26 mouse cellular contexts compared by ENCODE assay signal in the genomic region with DNA sequence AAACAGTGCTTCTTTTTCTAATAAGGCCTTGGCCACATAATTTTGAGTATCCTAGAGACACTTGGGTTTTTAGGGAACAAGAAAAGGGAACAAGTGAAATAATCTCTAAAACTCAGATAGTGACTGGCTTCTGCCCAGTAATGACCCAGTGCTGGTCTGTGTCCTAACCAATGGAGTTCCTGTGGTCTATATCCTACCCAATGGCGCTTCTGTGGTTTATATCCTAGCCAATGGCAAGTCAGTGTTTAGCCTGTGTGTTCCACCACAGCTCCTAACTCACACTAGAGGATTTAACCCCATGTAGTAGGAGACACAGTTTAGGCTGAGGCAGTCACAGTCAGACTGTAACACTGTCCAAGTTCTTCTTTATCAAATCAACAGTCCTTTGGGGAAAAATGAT.
A peak's percentile ranks its signal among the peaks of the same experiment; 100 is the strongest.
DNase-seq lines count a peak whose midpoint lies in the region; ATAC-seq and TF ChIP-seq lines count a peak whose summit lies in the region.
"Had no signal": no experiment of that assay in that cellular context is flagged by ENCODE, and none has a peak within 500 bp of the region (broad histone marks: within the 10 kb centered on the region; RNA-seq: fewer than 3 reads in every experiment).

No protein-coding gene starts in this region.

- no peaks in the 10 kb centered on the region for H3K36me3 ChIP-seq in midbrain, embryonic 10.5 days
- no peaks in the 10 kb centered on the region for H3K36me3 ChIP-seq in midbrain, embryonic 13.5 days
- peaks cover 46% of the 10 kb centered on the region for H3K36me3 ChIP-seq in limb, embryonic 10.5 days
- no peaks in the 10 kb centered on the region for H3K36me3 ChIP-seq in midbrain, embryonic 15.5 days (replicated peaks)
- H3K36me3 ChIP-seq: hindbrain, embryonic 12.5 days; hindbrain, embryonic 15.5 days had no signal

- no peak overlapping the region for H3K4me2 ChIP-seq in midbrain, embryonic 13.5 days (replicated peaks)
- H3K4me2 ChIP-seq in midbrain, embryonic 15.5 days: no peak overlapping the region
- H3K4me2 ChIP-seq: forebrain, embryonic 13.5 days; heart, embryonic 13.5 days; hindbrain, embryonic 12.5 days; hindbrain, embryonic 15.5 days had no signal

- no peak overlapping the region for H3K9ac ChIP-seq in midbrain, embryonic 13.5 days (replicated peaks)
- no peak overlapping the region for H3K9ac ChIP-seq in midbrain, embryonic 15.5 days
- H3K9ac ChIP-seq: forebrain, embryonic 13.5 days; heart, embryonic 13.5 days; hindbrain, embryonic 12.5 days; hindbrain, embryonic 15.5 days had no signal

- intact Hi-C loops in gastrocnemius, adult 2 months (cut with DNase I): no loop called here

- peaks cover 11% of the 10 kb centered on the region; the same call in 1 of the 2 replicates for H3K27me3 ChIP-seq in midbrain, embryonic 10.5 days (ENCODE audit: low read depth, poor library complexity, severe bottlenecking)
- peaks cover 3% of the 10 kb centered on the region; the same call in 1 of the 2 replicates for H3K27me3 ChIP-seq in midbrain, embryonic 13.5 days
- H3K27me3 ChIP-seq in limb, embryonic 10.5 days (ENCODE audit: low read depth, poor library complexity, severe bottlenecking): no peaks in the 10 kb centered on the region
- peaks cover 2% of the 10 kb centered on the region; the same call in 1 of the 2 replicates for H3K27me3 ChIP-seq in midbrain, embryonic 15.5 days (replicated peaks)
- H3K27me3 ChIP-seq: forebrain, embryonic 13.5 days; heart, embryonic 13.5 days; hindbrain, embryonic 12.5 days; hindbrain, embryonic 15.5 days had no signal

- ATAC-seq in midbrain, embryonic 13.5 days: no peak
- ATAC-seq in common myeloid progenitor, adult 5-6 weeks (replicated peaks; ENCODE audit: low read depth, poor library complexity, severe bottlenecking): peak; percentile 94
- ATAC-seq in megakaryocyte progenitor cell, adult 5-6 weeks (replicated peaks; ENCODE audit: poor library complexity): peak; percentile 87
- no peak for ATAC-seq in midbrain, embryonic 15.5 days (replicated peaks)
- ATAC-seq: forebrain, embryonic 13.5 days; forebrain, embryonic 16.5 days; intestine, postnatal 0 days had no signal

- 95% methylated on average over 1 of the region's 1 CpGs for WGBS in midbrain, embryonic 10.5 days
- WGBS in midbrain, embryonic 13.5 days: 88% methylated on average over 1 of the region's 1 CpGs
- WGBS in limb, embryonic 10.5 days: 87% methylated on average over 1 of the region's 1 CpGs
- 100% methylated on average over 1 of the region's 1 CpGs for WGBS in midbrain, embryonic 15.5 days

- H3K9me3 ChIP-seq in midbrain, embryonic 10.5 days (replicated peaks): no peaks in the 10 kb centered on the region
- no peaks in the 10 kb centered on the region for H3K9me3 ChIP-seq in midbrain, embryonic 13.5 days
- H3K9me3 ChIP-seq in limb, embryonic 10.5 days (replicated peaks): no peaks in the 10 kb centered on the region
- no peaks in the 10 kb centered on the region for H3K9me3 ChIP-seq in midbrain, embryonic 15.5 days
- H3K9me3 ChIP-seq: forebrain, embryonic 10.5 days; forebrain, embryonic 13.5 days; heart, embryonic 13.5 days; hindbrain, embryonic 12.5 days; hindbrain, embryonic 15.5 days had no signal

- DNase-seq in midbrain, embryonic 10.5 days (ENCODE audit: low spot score): peak; percentile 6
- DNase-seq in limb, embryonic 10.5 days (ENCODE audit: low spot score): peak; percentile 9
- no peak for DNase-seq in gastrocnemius, adult 2 months
- DNase-seq in kidney, postnatal 36 days: no peak
- DNase-seq: adrenal gland, adult 2 months; adrenal gland, postnatal 14 days; cerebellum, adult 11-12 months; cerebellum, adult 8-10 months; cerebellum, postnatal 10 days; cerebellum, postnatal 36 days; gastrocnemius, postnatal 10 days; gastrocnemius, postnatal 36 days; heart, adult 18-20 months; heart, postnatal 14 days; heart, postnatal 4 days had no signal

- no peak for TF ChIP-seq CTCF in gastrocnemius, adult 2 months (IDR thresholded peaks at IDR 0.05)

- H3K27ac ChIP-seq in midbrain, embryonic 10.5 days (replicated peaks): no peak overlapping the region
- H3K27ac ChIP-seq in midbrain, embryonic 13.5 days: no peak overlapping the region
- H3K27ac ChIP-seq in limb, embryonic 10.5 days: no peak overlapping the region
- no peak overlapping the region for H3K27ac ChIP-seq in gastrocnemius, adult 2 months
- H3K27ac ChIP-seq in midbrain, embryonic 15.5 days: no peak overlapping the region
- H3K27ac ChIP-seq: forebrain, embryonic 10.5 days; forebrain, embryonic 13.5 days; heart, embryonic 13.5 days; hindbrain, embryonic 12.5 days; hindbrain, embryonic 15.5 days had no signal

- H3K4me1 ChIP-seq in midbrain, embryonic 10.5 days: no peaks in the 10 kb centered on the region
- H3K4me1 ChIP-seq in midbrain, embryonic 13.5 days (replicated peaks): no peaks in the 10 kb centered on the region
- H3K4me1 ChIP-seq in limb, embryonic 10.5 days: peaks cover 13% of the 10 kb centered on the region
- no peaks in the 10 kb centered on the region for H3K4me1 ChIP-seq in midbrain, embryonic 15.5 days
- H3K4me1 ChIP-seq: forebrain, embryonic 13.5 days; heart, embryonic 13.5 days; hindbrain, embryonic 12.5 days; hindbrain, embryonic 15.5 days had no signal

- H3K4me3 ChIP-seq in midbrain, embryonic 10.5 days: no peak overlapping the region
- H3K4me3 ChIP-seq in midbrain, embryonic 13.5 days (replicated peaks): no peak overlapping the region
- no peak overlapping the region for H3K4me3 ChIP-seq in limb, embryonic 10.5 days
- no peak overlapping the region for H3K4me3 ChIP-seq in gastrocnemius, adult 2 months
- H3K4me3 ChIP-seq in midbrain, embryonic 15.5 days: no peak overlapping the region
- H3K4me3 ChIP-seq: forebrain, embryonic 10.5 days; forebrain, embryonic 13.5 days; heart, embryonic 13.5 days; hindbrain, embryonic 12.5 days; hindbrain, embryonic 15.5 days had no signal

Comparison
In these comparisons a context has a peak if more than half of its experiments do, and no peak if none do; other contexts are left out.
1. DNase-seq: peak in midbrain, embryonic 10.5 days (single experiment) and limb, embryonic 10.5 days (single experiment); none in gastrocnemius, adult 2 months (single experiment) and kidney, postnatal 36 days (0 of 2).
2. ATAC-seq: peak in common myeloid progenitor, adult 5-6 weeks (single experiment) and megakaryocyte progenitor cell, adult 5-6 weeks (single experiment); none in midbrain, embryonic 13.5 days (single experiment) and midbrain, embryonic 15.5 days (single experiment).